Mouse (Mus musculus) CD4-positive, CD25-positive, alpha-beta regulatory T cell, adult 2 months (primary cell): Measurements from ENCODE around the gene Aspdh.

Source experiments
- DNase-seq: peaks from one replicate; pipeline ENCODE4 v3.0.0-alpha.2; 2012; ENCODE audit warnings: low read depth, low spot score

Gene Aspdh

DNA sequence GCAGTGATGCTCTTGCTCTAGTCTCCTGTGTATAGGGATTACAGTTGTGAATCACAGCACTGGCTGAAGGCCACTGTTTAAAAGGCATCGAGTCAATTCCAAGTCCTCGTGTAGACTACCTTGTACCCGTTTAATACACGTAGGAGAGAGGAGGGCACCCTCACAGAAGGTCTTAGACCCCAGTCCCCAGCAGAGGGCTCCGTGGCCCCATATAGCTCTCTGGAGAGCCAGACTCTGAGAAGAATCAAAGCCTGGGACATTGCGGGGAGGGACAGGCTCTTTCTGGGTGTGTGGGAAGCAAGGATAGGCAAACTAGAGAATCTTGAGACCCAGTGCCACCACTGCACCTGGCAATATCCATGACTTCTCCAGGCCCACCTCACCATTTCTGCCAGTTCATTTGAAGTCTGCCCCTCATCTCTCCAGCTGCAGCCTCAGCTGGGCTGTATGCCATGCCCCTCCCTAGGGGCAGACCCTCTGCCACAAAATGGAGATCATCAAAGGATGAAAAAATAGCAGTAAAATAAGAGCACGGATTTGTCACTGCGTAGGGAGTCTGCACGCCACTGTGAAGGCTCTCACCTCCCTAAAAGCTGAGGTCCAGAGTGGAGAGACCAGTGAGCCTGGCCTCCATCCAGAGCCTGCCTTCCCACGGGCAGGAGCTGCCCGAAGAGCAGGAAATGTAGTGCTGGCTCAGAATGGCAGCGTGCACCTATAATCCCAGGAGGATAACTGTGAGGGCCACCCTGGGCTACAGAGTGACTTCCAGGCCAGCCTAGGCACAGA lies 18.9 kb upstream of the Aspdh start:
- DNase-seq, result no peak

DNA sequence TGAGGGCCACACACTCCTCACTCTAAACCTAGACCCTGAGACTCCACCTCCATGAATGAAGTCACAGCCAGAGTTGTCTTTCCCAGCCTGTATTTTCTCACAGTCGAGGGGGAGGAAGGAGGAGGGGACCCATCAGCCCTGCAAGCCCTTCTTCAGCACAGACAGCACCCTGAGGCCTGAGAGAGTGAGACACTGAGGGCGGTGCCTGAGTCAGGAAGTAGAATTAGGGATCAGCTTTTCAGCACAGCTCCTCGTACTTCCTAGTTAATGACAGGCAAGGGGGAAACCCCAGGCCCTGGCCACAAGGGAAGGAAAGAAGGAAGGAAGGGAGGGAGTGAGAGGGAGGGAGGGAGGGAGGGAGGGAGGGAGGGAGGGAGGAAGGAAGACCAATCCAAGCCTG lies 11.9 kb upstream of the Aspdh start:
- no peak for DNase-seq

DNA sequence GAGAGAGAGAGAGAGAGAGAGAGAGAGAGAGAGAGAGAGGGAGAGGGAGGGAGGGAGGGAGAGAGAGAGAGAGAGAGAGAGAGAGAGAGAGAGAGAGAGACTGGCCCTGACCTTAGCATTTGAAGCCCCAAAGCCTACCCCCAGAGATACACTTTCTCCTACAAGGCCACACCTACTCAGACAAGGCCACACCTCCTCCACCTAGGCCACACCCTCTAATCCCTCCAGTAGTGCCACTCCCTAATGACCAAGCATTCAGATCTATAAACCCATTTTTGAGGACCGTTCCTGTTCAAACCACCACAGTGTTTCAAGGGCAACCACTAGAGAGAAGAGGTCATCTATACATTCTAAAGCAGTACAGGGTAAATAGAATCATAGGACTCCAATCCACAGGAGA lies 8.9 kb upstream of the Aspdh start:
- DNase-seq, result no peak

DNA sequence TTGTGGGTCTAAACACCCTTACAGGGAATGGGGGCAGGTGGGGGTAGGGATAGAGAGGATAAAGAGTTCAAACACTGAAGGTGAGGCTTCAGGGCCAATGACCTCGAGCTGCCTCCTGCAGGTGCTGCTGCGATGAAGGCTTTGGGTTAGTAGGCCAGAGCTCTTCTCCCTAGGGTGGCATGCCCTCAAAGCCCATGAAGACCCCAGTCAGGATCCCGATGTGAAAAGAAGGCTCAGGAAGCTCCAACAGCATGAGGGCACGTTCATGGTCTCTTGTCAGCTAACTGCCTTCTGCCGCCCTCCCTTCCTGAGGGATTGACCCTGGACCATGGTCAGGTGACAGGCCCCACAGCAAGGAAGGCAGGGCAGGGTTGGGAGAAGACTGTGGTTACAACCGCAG lies 5.1 kb upstream of the Aspdh start:
- no peak for DNase-seq

DNA sequence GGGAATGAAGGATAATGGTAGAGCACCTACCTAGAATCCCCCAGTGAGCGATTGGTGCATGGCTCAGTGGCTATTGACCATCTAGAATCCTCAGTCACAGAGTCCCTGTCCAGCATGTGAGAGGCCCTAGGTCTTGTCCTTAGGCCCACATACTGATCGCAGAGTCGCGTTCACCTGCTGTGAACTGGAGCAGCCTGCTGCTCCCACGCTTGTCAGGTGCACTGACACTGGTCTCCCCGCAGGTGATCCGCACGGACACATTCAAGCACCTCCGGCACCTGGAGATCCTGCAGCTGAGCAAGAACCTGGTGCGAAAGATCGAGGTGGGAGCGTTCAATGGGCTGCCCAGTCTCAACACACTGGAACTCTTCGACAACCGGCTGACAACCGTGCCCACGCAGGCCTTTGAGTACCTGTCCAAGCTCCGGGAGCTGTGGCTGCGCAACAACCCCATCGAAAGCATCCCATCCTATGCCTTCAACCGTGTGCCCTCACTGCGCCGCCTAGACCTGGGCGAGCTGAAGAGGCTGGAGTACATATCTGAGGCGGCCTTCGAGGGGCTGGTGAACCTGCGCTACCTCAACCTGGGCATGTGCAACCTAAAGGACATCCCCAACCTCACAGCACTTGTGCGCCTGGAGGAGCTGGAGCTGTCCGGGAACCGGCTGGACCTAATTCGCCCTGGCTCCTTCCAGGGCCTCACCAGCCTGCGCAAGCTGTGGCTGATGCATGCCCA lies 4.3 kb upstream of the Aspdh start:
- no peak for DNase-seq

DNA sequence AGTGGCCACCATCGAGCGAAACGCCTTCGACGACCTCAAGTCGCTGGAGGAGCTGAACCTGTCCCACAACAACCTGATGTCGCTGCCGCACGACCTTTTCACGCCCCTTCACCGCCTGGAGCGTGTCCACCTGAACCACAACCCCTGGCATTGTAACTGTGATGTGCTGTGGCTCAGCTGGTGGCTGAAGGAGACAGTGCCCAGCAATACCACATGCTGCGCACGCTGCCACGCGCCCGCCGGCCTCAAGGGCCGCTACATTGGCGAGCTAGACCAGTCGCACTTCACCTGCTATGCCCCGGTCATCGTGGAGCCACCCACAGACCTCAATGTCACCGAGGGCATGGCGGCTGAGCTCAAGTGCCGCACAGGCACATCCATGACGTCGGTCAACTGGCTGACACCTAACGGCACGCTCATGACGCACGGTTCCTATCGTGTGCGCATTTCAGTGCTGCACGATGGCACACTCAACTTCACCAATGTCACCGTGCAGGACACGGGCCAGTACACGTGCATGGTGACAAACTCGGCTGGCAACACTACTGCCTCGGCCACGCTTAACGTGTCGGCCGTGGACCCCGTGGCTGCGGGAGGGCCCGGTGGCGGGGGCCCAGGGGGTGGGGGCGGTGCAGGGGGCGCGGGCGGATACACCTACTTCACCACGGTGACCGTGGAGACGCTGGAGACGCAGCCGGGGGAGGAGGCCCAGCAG lies 3.5 kb upstream of the Aspdh start:
- DNase-seq, result no peak

DNA sequence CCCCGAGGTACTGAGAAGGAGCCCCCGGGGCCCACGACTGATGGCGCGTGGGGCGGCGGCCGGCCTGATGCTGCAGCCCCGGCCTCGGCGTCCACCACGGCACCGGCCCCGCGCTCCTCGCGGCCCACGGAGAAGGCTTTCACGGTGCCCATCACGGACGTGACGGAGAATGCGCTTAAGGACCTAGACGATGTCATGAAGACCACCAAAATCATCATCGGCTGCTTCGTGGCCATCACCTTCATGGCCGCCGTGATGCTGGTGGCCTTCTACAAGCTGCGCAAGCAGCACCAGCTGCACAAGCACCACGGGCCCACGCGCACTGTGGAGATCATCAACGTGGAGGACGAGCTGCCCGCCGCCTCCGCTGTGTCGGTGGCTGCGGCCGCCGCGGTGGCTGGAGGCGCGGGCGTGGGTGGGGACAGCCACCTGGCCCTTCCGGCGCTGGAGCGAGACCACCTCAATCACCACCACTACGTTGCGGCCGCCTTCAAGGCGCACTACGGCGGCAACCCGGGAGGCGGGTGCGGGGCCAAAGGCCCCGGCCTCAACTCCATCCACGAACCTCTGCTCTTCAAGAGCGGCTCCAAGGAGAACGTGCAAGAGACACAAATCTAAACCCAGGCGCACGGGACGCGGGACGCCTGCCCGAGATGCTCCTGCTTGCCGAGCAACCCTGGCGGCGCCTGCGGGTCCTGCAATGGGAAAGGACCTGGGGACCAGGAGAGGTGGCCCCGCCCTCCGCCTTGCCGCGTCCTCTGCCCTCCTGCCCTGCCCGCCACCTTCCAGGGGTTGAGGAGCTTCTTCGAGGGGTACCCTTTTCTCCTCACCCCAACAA lies 2.8 kb upstream of the Aspdh start:
- DNase-seq, result peak; percentile 46

DNA sequence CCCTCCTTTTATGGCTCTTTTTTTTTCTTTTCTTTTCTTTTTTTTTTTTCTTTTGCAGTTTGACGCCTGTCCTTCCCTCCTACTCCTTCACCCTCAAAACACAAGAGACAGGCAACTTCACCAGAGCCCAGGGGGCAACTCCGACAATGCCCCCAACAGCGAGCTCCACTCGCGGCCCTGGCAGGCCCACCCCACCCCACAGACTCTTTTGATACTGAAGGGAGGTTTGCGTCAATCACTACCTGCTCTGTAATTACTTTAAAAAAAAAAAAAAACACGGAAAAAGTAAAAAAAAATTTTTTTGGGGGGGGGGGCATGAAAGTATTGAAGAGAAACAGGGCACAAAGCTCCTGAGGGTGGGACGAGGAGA lies 2.1 kb upstream of the Aspdh start:
- no peak for DNase-seq

DNA sequence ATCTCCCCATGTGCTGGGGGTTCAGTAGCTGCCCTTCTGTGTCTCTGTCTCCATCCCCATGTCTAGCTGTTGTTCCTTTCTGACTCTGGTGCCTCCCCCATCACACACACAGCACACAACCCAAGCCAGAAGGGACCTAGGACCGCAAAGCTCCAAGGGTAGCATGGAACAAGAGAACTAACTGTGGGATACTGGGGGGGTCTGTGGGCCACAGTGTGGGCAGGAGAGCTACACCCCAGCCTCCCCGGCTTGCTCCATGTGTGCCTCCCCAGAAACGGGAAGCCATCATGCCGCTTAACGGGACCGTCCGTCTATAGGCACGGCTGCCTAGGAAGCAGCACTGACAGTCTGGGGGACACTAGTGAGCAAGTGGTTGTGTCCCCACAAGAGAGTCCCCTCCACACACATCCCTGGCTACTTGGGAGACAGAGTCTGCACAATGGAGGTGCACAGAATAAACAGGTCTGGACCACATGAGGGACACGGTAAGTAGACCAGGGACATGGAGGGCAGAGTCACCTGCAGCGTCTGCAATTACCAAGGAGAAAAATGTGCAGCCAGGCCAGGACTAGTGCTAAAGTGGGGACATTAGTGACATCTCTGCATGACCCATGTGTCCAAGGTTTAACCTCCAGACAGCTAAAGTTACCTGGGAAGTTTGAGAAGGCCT lies 1.5 kb upstream of the Aspdh start:
- DNase-seq, result no peak

DNA sequence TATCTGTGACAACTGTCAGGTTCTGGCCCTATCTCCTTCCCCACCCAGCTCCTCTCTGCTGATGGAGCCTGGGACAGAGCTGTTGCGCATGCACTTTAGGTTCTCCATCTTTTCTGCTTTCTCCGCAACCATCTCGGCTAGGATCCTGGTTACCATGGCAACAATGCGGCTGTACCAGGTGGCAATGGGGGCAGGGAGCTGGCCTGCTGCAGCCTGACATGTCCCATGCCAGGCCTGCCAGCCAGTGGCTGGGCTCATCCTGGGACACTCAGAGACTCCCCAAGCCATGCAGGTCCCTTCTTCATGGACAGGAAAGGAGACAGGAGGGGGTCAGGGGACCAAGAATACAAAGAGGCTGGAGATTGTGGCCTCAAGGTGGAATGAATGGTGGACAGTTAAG lies 680 bp upstream of the Aspdh start:
- no peak for DNase-seq

DNA sequence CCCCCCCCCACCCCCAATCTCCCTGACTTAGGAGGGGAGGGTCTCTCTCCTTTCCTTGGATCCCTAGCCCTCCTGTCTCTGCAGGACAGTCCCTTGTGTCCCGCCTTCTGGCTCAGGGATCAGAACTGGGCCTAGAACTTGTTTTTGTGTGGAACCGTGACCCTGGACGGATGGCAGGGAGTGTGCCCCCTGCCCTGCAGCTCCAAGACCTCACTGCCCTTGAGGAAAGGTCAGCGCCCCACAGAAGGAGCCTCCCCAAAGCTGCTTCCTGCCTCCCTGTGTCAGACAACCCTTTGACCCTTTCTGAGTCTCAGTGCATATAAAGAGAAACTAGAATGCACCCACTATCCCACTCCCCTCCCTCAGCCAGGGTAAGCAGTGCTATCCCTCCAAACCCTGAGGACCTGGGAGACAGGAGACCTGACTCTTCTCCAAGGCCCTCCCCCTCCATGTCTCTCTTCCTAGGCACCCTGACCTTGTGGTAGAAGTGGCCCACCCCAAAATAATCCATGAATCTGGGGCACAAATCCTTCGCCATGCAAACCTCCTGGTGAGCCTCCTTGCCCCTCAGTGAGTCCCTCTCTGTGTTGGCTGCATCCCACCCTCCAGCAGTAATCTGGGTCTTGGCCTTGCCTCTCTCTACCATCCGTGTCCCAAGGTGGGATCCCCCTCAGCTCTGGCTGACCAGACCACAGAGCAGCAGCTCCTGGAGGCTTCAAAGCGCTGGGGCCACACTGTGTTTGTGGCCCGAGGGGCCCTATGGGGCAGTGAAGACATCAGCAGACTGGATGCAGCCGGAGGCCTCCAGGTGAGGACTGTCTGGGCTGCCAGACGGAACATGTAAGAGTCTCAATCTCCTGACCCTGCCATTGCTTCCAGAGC lies 1.1 kb downstream of the Aspdh start:
- DNase-seq, result no peak

DNA sequence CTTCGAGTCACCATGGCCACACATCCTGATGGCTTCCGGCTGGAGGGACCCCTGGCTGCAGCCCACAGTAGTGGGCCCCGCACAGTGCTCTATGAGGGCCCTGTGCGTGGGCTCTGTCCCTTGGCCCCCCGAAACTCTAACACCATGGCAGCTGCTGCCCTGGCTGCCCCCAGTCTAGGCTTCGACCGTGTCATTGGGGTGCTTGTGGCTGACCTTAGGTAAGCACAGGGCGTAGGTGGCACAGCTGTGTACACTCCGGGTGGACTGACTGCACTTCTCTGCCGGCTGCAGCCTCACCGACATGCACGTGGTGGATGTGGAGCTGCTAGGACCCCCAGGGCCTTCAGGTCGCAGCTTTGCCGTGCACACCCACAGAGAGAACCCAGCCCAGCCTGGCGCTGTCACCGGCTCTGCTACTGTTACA lies 1.7 kb downstream of the Aspdh start:
- DNase-seq, result no peak

DNA sequence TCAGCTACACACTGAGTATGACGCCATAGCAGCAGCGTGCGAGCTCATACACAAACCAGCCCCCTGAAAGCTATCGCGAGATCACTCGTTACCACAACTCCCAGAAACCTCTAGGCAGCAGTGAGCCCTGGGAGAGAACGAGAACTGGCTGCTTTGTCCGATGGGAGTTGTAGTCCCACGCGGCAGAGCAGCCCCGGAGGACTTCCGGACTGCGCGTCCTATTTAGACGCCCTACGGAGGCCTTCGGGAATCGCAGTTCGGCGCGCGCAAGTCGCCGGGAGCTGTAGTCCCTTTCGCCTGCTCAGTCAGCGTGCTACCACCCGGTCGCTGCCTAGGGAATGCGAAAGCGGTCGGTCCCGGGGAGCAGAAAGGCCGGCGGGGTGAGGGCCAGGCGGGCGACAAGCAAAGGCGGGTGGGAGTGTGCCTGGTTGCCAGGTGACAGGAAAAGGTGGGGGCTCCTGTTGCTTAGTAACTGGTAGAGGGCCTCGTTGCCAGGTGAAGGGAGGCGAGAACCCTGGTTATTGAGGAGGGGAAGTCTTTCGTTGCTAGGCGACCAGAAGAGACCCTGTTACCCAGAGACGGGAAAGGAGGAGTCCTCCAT lies 2.7 kb downstream of the Aspdh start, which contains the start of gene Josd2:
Josd2 (plus strand) TSS at position 170 of the 601 bp plus-strand sequence.
- peak; percentile 97 for DNase-seq

DNA sequence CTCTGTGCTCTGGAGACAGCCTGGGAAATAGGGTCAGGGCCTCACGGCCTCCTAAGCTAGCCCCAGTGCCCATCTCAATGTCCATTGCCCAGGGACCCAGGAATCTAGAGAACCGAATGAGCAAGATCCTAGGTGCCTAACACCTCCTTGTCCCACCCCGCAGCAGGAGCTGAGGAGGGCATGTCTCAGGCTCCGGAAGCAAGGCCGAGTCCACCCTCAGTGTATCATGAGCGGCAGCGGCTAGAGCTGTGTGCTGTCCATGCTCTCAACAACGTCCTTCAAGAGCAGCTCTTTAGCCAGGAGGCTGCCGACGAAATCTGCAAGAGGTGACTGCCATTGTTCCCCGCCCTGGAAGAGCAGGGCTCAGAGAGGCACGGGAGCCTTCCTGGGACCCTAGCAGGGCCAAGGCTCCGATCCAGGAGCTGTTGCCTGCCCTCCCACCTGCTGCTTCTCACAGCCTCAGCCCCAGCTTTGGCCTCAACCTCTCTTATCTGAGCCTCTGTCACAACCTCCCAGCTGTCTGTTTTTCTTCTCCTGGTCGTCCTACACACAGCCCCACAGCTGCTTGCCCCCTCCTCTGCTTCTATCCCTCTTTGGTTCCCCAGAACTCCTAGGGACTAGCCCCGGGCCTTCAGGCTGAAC lies 3.6 kb downstream of the Aspdh start:
- DNase-seq, result no peak

DNA sequence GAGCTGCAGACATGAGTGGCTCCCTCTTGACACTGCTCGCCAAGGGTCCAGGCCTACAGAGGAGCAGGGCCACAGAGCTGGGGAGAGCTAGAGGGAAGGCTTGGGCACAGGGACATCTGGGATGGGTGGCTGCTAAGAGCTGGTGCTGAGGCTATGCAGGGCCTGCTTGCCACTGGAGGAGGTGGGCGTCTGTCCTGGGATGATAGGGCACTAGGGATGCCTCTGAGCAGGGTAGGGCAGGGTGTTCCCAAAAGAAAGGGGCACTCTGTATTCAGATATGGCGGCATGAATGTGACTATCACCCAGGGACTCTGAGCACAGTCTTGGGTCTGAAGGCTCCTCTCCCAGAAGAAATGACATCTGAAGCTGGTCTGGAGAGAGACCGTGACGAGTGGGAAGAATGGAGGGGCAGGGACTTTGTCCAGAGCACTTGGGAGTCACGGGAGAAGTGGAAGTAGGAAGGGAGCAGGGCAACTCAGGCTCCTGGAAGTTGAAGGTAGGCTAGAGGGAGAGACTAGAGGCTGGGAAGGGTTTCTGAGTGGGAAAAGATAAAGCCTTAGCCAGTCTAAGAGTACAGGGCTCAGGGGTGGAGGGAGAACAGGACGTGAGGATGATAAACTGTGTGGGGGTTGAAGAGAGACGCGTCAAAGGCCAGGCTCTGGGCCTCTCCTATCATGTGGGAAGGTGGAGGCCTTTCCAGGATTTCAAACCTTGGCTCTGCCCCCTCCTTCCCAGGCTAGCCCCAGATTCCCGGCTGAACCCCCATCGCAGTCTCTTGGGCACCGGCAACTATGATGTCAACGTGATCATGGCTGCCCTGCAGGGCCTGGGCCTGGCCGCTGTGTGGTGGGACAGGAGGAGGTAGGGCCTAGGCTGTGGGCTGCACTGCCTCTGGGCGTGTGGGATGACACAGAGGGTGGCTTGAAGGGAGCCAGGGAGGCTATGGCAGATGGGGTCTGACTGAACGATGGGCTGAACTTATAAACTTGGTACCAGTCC lies 4.8 kb downstream of the Aspdh start:
- no peak for DNase-seq

DNA sequence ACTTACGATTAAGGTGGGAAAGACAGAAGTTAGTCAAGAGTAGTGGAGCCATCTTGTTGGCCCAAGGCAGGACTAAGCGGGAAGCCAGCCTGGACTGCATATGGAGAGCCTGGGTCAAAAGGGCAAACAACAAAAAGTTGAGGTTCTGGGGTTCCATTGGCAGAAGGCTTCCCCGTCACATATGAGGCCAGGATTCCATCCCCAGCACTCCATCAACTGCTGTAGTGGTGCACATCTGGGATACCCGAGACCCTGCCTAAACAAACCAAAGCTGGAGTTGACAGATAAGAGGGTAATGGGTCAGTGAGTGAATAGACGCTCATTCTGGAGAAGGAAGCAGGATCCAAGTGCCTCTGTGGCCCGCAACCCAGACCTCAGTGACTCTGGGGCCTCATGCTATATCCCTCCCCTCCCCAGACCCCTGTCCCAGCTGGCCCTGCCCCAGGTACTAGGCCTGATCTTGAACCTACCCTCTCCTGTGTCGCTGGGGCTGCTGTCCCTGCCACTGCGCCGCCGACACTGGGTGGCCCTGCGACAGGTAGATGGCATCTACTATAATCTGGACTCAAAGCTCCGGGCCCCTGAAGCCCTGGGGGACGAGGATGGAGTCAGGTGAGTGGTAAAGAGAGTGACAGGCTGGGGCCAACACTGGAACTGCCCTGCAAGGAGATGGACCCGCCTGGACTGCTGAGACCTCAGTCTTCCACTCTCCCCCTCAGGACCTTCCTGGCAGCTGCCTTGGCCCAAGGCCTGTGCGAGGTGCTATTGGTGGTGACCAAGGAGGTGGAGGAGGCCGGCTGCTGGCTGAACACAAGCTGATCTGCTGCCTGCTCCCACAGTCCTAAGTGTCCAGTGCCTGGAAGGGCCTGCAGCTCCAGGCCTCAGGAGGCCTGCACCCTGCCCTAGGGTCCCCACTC lies 5.8 kb downstream of the Aspdh start:
- DNase-seq, result no peak
